Mouse (Mus musculus) kidney, adult 2 months (tissue): Measurements from ENCODE around the gene Mpp3.

Experiments used
- CTCF ChIP-seq: fragments of 200-500 bp; conservative IDR thresholded peaks from 2 replicates; pipeline ENCODE4 v1.5.1; 2011; ENCODE audit warnings: low read depth, mild to moderate bottlenecking, control low read depth, low read length, moderate library complexity, mixed read lengths; ENCODE audit not compliant: insufficient read depth, insufficient read length
- POLR2A ChIP-seq: fragments of 200-500 bp; IDR thresholded peaks from one replicate; pipeline ENCODE4 v1.6.1; 2011; ENCODE audit warnings: low read depth, low read length, control low read depth

- TF ChIP-seq CTCF (no peak), POLR2A (no peak)
Measured at GRCm38 (mm10) chr11:101999466-101999865, 28.8 kb downstream of the Mpp3 start.
